Mouse (Mus musculus) gastrocnemius, adult 8-10 months (tissue): ENCODE measurements around the gene Naa40. TPM values are rescaled to one million over a fixed set of nuclear protein-coding genes. Genes with fewer than 3 reads are reported as not detected.
A peak's percentile ranks its signal among the peaks of the same experiment; 100 is the strongest.

Experiments used
- DNase-seq, 2 experiments: peaks; one replicate each; pipeline ENCODE4 v3.0.0; 2022; ENCODE audit warnings: low spot score in 2 of 2
- total RNA-seq, 4 experiments: library from RNA; stranded (reverse); gene quantifications; 2 replicates each; pipeline ENCODE4 v1.2.4; 2022

Gene Naa40
- total RNA-seq, 4 experiments from 2014 or later: 9.2 to 12.4 (median 11.2) TPM

DNA sequence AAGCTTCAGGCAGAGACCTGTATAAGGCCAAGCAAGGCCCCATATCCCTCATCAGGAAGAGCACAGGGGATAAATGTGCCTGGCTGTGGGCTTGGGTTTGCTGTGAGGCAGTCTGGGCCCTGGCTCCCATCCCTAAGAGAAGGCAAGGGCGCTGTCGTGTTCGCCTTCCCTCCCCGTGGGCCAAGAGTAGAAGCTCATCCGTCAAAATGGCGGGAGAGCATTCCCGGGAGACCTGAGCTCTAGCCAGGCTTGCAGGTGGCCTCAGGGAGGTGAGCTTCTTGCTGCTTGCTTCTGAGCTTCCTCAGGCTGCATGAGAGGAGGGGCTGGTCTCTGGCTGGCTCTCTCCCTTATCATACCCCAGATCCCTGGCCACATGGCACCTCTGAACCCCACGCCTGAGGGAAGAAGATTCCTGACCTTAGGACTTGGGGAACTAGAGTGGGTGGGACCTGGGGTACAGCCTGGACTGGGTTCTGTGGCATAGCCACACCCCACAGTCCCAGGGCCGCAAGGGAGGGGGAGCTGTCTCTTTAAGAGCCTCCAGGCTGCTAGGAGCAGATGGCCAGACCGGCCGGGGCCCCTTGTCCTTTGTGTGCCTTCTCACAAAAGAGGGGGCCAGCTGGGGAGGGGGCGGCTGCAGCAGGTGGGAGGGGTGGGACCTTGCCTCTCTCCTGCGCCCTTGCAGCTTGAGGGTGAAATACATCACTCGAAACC lies 24.7 kb upstream of the Naa40 start:
- DNase-seq: no peak

DNA sequence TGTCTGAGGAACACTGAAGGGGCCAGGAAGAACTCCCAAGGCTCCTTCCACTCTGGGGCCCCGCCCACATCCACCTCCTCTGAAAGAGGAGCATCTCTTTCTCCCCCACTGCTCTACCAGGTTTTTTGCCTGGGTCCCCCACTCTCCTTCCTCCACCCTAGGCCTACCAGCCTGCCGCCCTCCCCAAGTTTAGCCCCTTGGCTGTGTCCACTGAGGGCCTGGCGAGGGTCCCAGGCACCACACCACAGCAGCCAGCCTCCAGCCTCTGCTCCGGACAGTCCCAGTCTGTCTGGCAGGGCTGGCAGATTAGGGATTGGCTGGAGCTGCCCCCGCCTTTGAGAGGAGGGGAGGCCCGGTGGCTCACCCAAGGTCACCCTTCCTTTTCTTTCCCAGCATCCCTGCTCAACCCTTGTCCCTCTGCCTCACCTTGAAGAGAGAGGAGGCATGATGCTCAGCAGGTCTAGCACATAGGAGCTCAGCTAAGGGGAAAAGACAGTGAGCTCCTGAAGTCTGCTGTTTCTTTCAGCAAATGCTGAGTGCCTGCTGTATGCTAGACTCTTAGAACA lies 23.9 kb upstream of the Naa40 start:
- no peak for DNase-seq

DNA sequence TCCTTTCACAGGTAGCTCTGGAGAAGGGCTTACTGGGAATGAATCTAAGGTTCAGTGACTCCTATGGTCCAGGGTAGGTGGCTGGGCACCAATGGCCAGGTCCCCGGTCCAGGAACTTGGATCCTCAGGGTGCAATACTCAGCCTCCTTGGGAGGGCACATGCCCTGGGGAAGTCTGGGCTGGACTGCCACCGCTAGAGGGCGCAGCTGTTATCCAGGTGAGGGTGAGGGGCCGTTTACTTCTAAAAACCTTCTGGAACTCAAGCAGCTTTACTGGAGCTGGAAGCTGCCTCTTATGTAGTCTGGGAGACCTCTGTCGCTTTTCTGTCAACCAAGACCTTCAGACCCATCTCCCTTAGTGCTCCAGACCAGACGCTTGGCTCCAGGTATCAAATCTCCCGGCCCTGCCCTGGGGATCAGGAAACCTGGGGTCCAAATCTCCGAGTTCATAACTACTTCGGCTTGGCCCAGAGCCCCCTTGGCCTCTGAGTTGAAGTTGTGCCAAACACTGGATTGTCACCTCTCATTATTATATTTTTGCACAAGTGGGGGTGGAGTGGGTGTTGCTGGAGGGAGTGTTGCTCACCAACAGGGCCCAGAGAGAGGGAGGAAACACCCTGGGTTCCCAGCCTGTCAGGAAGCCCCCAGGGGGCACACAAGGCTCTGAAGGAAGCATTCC lies 23.2 kb upstream of the Naa40 start:
- DNase-seq: peak; percentile 54 to 66

DNA sequence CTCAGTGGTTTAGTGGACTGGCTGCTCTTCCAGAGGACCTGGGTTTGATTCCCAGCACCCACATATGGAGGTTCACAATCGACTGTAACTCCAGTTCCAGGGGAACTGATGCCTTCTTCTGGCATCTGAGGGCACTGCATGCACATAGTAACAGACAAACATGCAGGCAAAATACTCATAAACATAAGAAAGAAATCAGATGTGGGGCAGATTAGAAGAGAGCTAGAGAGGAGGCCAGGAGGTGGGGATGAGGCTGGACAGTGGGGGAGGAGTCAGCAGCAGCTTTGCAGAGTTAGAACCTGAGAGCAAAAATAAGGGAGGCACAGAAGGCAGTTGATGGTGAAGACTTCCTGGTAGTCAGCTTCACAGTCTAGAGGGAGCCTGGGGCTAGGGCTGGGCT lies 21.6 kb upstream of the Naa40 start:
- DNase-seq: no peak

DNA sequence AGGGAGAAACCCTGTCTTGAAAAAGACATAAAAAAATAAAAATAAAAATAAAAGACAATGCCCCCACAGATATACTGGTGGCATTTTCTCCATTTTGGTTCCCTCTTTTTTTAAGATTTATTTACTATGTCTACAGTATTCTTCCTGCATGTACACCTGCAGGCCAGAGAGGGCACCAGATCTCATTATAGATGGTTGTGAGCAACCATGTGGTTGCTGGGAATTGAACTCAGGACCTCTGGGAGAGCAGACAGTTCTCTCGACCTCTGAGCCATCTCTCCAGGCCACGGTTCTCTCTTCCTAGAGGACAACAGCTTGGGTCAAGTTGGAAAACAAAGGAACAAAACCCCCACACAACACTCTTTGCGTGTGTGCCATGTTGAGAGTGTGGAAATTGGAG lies 21.0 kb upstream of the Naa40 start:
- DNase-seq: no peak

DNA sequence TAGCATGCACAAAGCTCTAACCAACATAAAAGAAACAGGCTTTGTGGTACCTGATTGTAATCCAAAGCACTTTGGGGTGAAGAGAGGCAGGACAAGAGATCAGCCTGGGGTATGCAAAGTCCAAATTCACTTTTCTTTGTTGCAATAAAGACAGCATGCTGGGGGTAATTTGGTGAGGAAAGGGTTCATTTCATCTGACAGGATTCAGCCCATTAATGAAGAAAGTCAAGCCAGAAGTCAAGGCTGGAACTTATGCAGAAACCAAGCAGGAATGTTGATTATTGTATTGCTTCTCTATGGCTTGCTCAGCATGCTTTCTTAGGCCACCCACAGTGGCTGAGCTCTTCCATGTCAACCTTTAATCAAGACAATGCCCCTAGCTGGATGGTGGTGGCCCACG lies 20.5 kb upstream of the Naa40 start:
- DNase-seq: no peak

DNA sequence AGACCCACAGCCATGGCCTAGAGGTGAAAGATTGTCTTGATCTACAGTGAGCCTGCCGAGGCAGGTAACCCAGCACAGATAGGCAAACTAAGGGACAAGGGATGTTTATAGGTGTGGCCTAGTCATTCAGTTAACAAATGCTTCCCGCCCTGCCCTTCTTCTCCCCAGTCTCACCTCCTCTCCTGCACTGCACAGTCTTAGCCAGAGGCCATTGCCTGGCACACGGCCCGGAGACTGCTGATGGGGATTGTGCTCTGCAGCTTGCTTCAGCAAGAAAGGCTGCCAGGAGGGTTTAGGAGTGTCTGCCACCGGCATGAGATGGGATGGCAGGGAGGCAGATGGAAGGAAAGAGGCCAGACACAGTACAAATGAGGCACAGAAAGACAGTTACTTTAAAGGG lies 16.9 kb upstream of the Naa40 start:
- DNase-seq: no peak

DNA sequence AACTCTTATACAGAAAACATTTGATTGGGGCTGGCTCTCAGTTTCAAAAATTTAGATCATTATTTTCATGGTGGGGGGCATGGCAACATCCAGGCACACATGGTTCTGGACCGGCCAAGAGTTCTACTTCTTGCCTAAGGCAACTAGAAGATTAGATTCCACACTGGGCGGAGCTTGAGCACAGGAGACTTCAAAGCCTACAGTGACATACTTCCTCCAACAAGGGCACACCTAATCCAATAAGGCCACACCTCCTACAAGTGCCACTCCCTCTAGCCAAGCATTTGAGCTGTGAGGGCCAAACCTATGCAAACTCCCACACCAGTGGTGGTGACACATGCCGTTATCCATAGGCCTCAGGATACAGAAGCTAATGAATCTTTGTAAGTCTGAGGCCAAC lies 5.0 kb upstream of the Naa40 start:
- no peak for DNase-seq

DNA sequence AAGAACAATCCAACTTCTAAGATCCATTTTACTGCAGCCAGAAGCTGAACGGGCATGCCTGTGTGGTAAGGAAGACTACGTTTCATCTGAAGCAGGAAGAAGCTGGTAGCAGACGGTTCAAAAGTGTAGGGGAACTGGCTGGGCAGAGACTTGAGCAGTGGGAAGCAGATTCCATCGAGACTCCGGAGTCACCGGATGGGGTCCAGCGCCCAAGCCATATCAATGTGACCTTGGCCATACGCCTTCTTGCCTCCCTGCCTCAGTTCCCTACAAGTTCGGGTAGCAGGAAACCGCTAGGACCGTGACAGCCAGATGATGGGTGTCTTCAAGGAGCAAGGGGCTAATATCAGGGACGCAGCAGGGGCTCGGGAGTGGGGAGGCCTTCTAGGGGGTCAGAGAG lies 692 bp downstream of the Naa40 start:
- no peak for DNase-seq

DNA sequence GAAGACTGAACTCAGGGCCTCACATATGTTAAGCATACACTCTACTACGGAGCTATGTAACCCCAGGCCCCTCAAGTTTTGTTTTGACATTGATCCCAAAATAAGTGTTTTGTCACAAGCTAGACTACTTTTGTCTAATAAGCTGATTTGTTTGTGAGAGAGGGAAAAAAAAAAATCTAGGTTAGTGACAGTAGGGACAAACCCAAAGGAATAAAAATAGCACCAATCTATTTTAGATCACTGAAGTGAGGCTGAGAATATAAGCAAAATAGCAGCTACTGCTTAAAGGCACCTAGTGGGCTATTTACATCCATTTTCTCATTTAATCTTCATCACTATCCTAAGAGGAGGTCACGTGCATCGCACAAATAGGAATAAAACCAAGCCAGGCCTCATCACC lies 1.4 kb downstream of the Naa40 start:
- DNase-seq: no peak

DNA sequence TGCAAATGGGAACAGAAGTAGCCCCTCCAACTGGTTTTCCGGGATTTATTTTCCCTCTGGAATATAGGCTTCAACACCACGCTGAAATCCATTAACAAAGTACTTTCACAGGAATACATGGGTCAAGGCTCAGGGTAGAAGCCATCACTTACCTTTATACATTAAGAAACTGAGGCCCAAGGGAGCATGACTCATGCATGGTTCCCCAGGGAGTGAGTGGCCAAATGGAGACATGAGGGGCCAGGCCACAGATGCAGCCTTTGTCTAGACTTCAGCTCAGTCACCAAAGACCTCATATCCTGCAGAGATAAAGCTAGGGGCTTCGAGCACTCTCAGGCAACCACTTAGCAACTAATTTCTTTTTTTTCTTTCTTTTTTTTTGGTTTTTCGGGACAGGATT lies 4.2 kb downstream of the Naa40 start:
- DNase-seq: no peak

DNA sequence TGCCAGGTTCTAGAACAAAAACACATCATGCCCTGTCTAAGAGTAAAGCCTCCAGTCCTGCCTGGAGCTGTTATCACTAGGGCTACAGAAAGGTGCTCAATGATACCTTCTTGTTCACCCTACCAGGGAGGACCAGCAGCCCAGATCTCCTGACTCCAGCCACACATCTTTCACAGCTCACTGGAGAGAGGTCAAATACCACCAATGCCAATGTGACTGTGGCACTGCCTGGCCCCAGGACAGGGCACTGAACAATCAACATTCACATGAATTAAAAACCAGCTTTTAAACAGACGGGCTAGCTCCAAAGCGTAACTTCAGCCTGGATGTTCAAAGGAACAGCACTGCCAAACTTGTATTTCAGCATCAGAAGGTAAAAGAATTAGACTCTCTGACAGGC lies 5.0 kb downstream of the Naa40 start:
- DNase-seq: no peak

DNA sequence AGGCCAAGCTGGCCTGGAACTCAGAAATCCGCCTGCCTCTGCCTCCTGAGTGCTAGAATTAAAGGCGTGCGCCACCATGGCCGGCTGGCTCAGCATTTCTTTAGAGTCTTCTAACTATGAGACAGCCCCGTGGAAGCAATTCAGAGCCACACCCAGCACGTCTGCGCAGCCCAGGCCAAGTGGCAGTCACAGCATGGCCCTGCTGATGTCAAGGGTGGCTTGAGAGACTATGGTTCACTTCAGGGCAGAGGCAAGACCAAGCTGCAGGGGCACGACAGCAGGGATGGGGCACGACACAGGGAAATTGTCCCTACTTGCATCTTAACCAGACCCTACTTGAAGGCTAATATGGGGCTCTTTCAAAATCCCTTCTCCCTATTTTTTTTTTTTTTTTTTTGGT lies 5.5 kb downstream of the Naa40 start:
- no peak for DNase-seq

DNA sequence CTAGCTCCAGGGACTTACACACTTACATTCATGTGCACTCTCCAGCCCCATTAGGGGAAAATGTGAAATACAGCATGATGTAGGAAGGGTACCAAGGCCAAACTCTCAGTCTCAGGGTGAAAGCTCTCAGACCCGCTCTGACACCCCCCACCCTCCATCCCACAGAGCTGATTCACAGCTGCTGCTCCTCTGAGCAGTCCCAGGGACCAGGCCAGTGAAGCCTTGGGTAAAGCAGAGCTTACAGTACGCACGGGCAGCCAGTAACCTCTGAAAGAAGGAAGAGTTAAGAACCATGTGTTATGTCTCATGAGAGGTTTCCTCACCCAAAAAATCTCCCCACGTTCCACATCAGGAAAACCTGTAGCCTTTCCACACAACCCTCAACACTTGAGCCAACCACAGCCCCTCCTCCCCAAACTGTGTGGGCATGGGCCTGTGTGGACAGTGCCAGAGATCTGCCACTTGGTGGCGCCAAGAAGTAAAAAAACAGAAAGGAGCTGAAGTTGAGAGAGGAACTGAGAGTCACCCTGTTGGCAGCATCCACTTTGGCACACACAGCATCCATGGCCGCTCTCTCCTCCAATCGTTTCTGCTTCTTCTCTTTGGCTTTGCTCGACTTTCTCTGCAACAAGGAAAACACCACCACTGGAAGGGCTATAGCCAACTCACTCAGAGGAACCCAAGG lies 6.3 kb downstream of the Naa40 start:
- DNase-seq: peak; percentile 64 to 65

DNA sequence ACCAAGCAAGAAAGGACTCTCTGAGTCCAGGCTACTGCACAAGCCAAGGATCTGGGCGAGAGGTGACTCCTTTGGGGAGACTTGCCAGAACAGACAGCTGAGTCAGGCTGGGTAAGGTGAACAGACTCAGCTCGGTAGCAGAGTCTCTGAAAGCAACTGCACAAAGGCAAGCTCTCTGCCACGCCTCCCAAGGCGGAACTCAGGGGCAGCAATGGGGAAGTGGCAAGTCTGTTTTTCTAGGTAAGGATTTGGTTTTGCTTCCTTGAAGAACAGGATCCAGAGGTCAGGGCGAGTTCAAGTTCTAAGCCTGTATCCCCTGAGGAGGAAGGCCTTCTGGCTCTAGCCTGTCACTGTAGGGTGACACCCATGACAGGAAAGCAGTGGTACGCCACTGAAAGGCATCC lies 14.5 kb downstream of the Naa40 start:
- no peak for DNase-seq

DNA sequence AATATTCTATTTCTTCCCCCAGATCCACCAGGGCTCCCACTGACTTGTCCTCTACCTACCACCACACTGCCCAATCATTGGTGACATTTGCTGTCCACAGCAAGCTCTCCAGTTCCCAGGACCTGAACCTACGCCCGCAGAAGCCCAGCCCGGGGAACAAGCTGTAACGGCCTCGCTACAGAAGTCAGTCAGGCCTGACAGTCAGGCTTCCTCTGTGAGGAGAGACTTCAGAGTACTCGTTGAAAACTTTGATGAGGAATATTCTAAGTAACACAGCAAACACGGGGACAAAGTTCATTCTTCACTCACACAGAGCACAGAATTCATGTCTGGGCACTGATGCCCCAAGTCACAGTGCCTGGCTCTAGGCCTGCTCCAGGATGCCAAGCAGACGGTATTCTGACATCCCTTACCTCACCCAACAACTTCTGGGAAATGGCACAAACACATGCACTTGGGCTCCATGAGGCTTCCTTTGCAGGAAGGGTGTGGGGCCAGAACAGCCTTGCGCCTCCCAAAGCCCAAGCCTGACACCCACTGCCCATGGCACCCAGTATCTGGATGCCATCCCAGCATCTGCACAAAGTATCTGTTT lies 15.8 kb downstream of the Naa40 start:
- DNase-seq: no peak

DNA sequence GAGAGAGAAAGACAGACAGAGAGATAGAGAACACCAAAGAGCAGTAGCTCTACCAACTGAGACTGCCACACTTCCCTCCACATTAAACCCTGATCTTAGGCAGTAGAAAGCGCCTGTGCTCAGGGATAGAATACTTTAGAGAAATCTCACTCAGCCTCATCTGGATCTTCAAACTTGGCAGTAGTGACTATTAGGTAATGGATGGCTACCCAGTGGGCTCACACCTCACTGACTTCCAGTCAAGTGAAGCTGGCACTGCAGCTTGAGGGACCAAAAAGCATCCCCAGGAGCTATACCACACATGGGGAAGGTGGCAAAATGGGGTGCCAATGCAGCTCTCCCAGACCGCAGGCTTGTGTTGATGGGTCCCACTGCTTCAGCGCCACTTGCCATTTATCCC lies 16.7 kb downstream of the Naa40 start:
- DNase-seq: no peak

DNA sequence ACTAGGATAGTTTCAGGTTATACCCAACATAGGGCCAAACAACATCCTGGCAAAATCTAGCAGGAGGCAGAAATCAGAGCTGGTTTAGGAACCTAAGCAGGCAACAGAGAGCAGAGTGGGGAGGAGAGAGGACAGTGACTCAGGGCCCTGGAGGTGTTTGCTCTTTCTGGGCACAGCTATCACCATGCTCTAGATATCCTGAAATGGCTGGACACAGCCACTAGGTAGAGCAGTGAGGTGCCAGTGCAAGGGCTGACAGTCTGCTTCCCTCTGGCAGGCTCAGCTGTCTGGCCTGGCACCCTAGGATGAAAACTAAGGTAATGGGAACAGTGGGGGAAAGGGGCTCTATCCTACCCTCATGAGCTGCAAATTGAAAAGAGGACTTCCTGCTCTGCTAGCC lies 17.5 kb downstream of the Naa40 start:
- no peak for DNase-seq

DNA sequence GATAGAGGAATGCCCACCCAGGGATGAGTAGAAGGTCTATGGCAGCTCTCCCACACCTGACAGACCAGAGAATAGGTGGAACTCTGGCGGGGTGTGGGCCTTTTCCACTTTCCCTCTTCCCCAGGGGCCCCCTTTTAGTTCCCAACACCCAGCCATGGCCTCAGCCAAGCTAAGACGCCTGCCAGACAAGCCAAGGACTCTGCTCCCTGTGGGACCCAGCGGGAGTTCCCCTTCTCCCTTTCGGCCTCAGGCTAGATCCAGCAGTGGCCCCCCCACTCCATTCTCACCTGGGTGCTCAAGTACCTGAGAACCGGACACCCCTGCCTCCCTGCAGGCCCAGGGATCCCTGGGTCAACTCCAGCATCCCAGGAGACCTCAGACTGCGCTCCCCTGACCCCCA lies 18.8 kb downstream of the Naa40 start:
- no peak for DNase-seq

DNA sequence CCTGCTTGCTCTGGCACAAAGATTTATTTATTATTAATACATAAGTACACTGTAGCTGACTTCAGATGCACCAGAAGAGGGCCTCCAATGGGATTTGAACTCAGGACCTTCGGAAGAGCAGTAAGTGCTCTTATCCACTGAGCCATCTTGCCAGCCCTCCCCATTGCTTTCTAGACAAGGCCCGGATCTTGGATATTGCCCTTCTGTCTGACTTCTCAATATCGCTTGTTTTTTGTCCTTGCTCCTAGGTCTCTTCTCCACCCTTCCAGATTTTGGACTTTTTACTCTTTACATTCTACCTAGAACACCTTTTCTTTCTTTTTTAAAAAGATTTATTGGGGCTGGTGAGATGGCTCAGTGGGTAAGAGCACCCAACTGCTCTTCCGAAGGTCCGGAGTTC lies 22.2 kb downstream of the Naa40 start:
- DNase-seq: no peak

DNA sequence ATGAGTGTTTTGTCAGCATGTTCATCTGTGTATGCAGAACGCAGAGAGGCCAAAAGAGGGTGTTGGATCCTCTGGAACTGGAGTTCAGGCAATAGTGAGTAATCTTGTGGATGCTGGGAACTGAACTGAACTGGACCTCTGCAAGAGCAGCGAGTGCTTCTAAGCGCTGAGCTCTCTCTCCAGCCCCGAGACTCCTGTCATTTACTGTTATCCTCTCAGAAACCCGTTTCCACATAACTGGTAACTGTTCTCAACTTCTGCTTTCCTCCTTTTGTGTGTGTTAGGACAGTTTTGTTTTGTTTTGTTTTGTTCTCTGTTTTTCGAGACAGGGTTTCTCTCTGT lies 23.1 kb downstream of the Naa40 start:
- DNase-seq: no peak
